Mouse (Mus musculus): ENCODE measurements around the gene Sgcd.

DNA sequence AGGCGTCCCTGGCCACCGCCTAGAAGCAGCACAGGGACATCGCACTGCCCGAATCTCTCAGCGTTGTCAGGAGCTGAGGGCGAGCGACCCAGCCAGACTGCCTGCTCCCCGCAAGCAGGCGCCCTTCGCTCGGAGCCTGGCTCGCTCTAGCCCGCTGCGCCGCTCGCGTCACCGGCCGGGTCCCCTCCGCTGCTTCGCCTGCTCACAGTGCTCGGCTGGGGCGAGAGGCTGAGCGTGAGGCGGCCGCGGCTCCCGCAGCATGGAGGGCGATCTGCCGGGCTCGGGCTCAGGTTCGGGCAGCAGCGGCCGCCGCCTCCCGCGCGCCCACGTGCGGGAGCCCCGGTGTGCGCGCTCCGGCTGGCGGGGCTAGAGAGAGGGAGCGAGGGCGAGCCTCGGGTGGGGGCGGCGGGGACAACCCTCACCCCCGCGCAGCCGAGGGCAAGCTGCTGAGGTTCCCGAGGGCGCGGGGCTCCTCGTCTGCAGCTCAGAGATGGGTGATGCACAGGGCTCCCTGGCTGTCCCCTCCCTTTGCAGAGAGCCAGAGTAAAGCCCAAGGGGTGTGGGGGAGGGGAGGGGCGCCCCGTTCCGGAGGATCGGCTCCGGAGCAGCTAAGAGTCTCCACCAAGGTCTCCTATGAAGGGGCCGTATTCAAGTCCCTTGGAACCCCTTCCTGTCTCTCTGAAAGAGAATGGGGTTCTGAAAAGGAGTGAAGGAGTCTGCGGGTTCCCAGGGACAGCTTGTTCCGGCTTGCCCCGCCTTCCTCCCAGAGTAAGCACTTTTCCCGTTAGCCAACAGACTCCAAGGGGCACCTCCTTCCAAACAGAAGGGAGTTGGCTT lies at the start of gene Sgcd:
- TF ChIP-seq CTCF (IDR thresholded peaks at IDR 0.05; ENCODE audit: control insufficient read depth, insufficient read depth, low read length) = no peak
- TF ChIP-seq POLR2A (IDR thresholded peaks at IDR 0.05; ENCODE audit: borderline replicate concordance, control insufficient read depth, low read depth, low read length) = no peak
